ENCODE assay signal across 7 mouse cellular contexts in genomic region chr7:112826114-112826911, GRCm38 (mm10).
A peak's percentile ranks its signal among the peaks of the same experiment; 100 is the strongest.
DNase-seq lines count a peak whose midpoint lies in the region; ATAC-seq and TF ChIP-seq lines count a peak whose summit lies in the region.

No protein-coding gene starts in this region.

- no peak for TF ChIP-seq CTCF in lung, adult 2 months (IDR thresholded peaks at IDR 0.05; ENCODE audit: insufficient read depth, low read length)

- no peaks in the 10 kb centered on the region for H3K36me3 ChIP-seq in embryonic facial prominence, embryonic 11.5 days (replicated peaks; ENCODE audit: control insufficient read depth, insufficient read depth, low read depth, low read length)
- no peaks in the 10 kb centered on the region for H3K36me3 ChIP-seq in hindbrain, embryonic 11.5 days (ENCODE audit: control insufficient read depth, insufficient read depth, low read length)

- 0 out of 2 replicates have a peak overlapping the region, but pooled peaks have one; percentile 15 for H3K9ac ChIP-seq in embryonic facial prominence, embryonic 11.5 days (replicated peaks; ENCODE audit: low read length)
- H3K9ac ChIP-seq in hindbrain, embryonic 11.5 days (ENCODE audit: low read depth, low read length), result peak overlapping the region; percentile 43; the same call in 1 of the 2 replicates

- TF ChIP-seq POLR2A in lung, adult 2 months (IDR thresholded peaks at IDR 0.05; ENCODE audit: borderline replicate concordance, extremely low read depth, low read depth, low read length), result no peak

- ATAC-seq in embryonic facial prominence, embryonic 11.5 days (replicated peaks; ENCODE audit: insufficient number of reproducible peaks, low FRiP score, low TSS enrichment, low read depth), result peak; percentile 93
- ATAC-seq in hindbrain, embryonic 11.5 days (ENCODE audit: low FRiP score), result peak; percentile 88

- DNase-seq in embryonic facial prominence, embryonic 11.5 days (ENCODE audit: low spot score), result peak; percentile 92
- DNase-seq in frontal cortex, postnatal 25 days (ENCODE audit: low spot score in 2 of 2), result peak; percentile 29 to 33
- peak; percentile 73 for DNase-seq in hindbrain, embryonic 11.5 days (ENCODE audit: low spot score)
- DNase-seq in layer of hippocampus, adult 8-10 months (ENCODE audit: low spot score in 2 of 2), result peak; percentile 54 to 60
- DNase-seq in lung, adult 2 months, result peak; percentile 56
- DNase-seq in ovary, postnatal 14 days (ENCODE audit: low spot score), result peak; percentile 36
- DNase-seq in thymus, postnatal 36 days, result no peak

- H3K4me2 ChIP-seq in embryonic facial prominence, embryonic 11.5 days (ENCODE audit: low read depth, low read length), result peak overlapping the region; percentile 24; the same call in 1 of the 2 replicates
- peak overlapping the region; percentile 17 for H3K4me2 ChIP-seq in hindbrain, embryonic 11.5 days (replicated peaks; ENCODE audit: low read depth, low read length)

- no peaks in the 10 kb centered on the region for H3K27me3 ChIP-seq in embryonic facial prominence, embryonic 11.5 days (ENCODE audit: control insufficient read depth, insufficient read depth, low read length)
- H3K27me3 ChIP-seq in hindbrain, embryonic 11.5 days (ENCODE audit: control insufficient read depth, insufficient read depth, low read length), result no peaks in the 10 kb centered on the region

- no peak overlapping the region for H3K4me3 ChIP-seq in embryonic facial prominence, embryonic 11.5 days (ENCODE audit: low read depth, low read length)
- H3K4me3 ChIP-seq in hindbrain, embryonic 11.5 days (ENCODE audit: low read depth, low read length), result no peak overlapping the region
- no peak overlapping the region for H3K4me3 ChIP-seq in lung, adult 2 months (replicated peaks; ENCODE audit: extremely low read depth, low read depth, low read length)

- peak overlapping the region; percentile 65 for H3K27ac ChIP-seq in embryonic facial prominence, embryonic 11.5 days (replicated peaks; ENCODE audit: low read depth, low read length)
- H3K27ac ChIP-seq in hindbrain, embryonic 11.5 days (ENCODE audit: low read depth, low read length), result peak overlapping the region; percentile 68

- H3K9me3 ChIP-seq in embryonic facial prominence, embryonic 11.5 days (replicated peaks; ENCODE audit: control insufficient read depth, low read length), result no peaks in the 10 kb centered on the region
- H3K9me3 ChIP-seq in hindbrain, embryonic 11.5 days (ENCODE audit: control insufficient read depth, low read length), result no peaks in the 10 kb centered on the region

- 9% methylated on average over 17 of the region's 17 CpGs for WGBS in embryonic facial prominence, embryonic 11.5 days
- WGBS in hindbrain, embryonic 11.5 days, result 15% methylated on average over 17 of the region's 17 CpGs
- 33% methylated on average over 17 of the region's 17 CpGs for WGBS in lung, adult 2 months

- H3K4me1 ChIP-seq in embryonic facial prominence, embryonic 11.5 days (ENCODE audit: control insufficient read depth, insufficient read depth, low read length), result peaks cover 18% of the 10 kb centered on the region
- peaks cover 19% of the 10 kb centered on the region for H3K4me1 ChIP-seq in hindbrain, embryonic 11.5 days (replicated peaks; ENCODE audit: control insufficient read depth, insufficient read depth, low read length)
- peaks cover 22% of the 10 kb centered on the region for H3K4me1 ChIP-seq in lung, adult 2 months (ENCODE audit: control insufficient read depth, insufficient read depth, low read length)

Comparison
In these comparisons a context has a peak if more than half of its experiments do, and no peak if none do; other contexts are left out.
1. DNase-seq: peak in embryonic facial prominence, embryonic 11.5 days (single experiment), frontal cortex, postnatal 25 days (2 of 2), hindbrain, embryonic 11.5 days (single experiment), layer of hippocampus, adult 8-10 months (2 of 2), lung, adult 2 months (single experiment) and ovary, postnatal 14 days (single experiment); none in thymus, postnatal 36 days (0 of 2).